Mouse (Mus musculus): Measurements from ENCODE around the gene Pak6. TPM values are rescaled to one million over a fixed set of nuclear protein-coding genes. Genes with fewer than 3 reads are reported as not detected.

Pak6 gene
- polyA plus RNA-seq, 1 experiment: not detected

- Histone ChIP-seq H3K4me1 (ENCODE audit: control insufficient read depth, insufficient read depth, low read length) (peaks cover 2% of the 10 kb centered on the region), H3K27ac (ENCODE audit: control insufficient read depth, insufficient read depth, low read depth, low read length, poor library complexity) (no peak overlapping the region), H3K4me3 (replicated peaks; ENCODE audit: control insufficient read depth, low read depth, low read length) (no peak overlapping the region)
- TF ChIP-seq CTCF (IDR thresholded peaks at IDR 0.05; ENCODE audit: control insufficient read depth, insufficient read depth, low read length) (no peak), POLR2A (IDR thresholded peaks at IDR 0.05; ENCODE audit: borderline replicate concordance, control insufficient read depth, low read depth, low read length) (no peak)
- WGBS: 48% methylated on average over 5 of the region's 5 CpGs
Measured at GRCm38 (mm10) chr2:118697311-118697877, 34.3 kb downstream of the Pak6 start.

DNA sequence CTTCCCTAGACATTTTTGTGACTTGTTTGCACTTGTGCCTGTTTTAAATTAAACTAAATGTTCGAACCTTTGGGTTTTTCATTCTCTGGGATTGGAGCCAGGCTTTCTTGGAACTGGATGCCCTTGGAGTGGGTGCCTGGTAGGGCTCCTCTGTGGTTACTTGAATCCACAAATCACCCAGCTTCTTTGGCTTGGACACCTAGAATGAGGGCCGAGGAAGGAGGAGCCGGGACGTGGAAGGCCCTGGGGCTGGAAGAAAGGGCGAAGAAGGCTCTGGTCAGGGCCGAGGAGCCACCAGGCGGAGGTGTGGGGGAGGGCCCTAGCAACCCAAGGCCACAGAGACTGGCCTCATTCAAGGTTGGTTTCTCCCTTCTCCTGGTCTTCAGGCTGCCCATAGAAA is 34.9 kb downstream of the Pak6 start:
- no peak overlapping the region for H3K4me3 ChIP-seq (replicated peaks; ENCODE audit: control insufficient read depth, low read depth, low read length)
- WGBS: 54% methylated on average over 7 of the region's 7 CpGs
- no peak overlapping the region for H3K27ac ChIP-seq (ENCODE audit: control insufficient read depth, insufficient read depth, low read depth, low read length, poor library complexity)
- no peak for TF ChIP-seq CTCF (IDR thresholded peaks at IDR 0.05; ENCODE audit: control insufficient read depth, insufficient read depth, low read length)
- TF ChIP-seq POLR2A (IDR thresholded peaks at IDR 0.05; ENCODE audit: borderline replicate concordance, control insufficient read depth, low read depth, low read length): no peak
- H3K4me1 ChIP-seq (ENCODE audit: control insufficient read depth, insufficient read depth, low read length): peaks cover 4% of the 10 kb centered on the region

GRCm38 (mm10) chr2:118700179-118701062 is 37.3 kb downstream of the Pak6 start:
- 2% methylated on average over 32 of the region's 32 CpGs for WGBS
- TF ChIP-seq POLR2A (IDR thresholded peaks at IDR 0.05; ENCODE audit: borderline replicate concordance, control insufficient read depth, low read depth, low read length) (no peak), CTCF (IDR thresholded peaks at IDR 0.05; ENCODE audit: control insufficient read depth, insufficient read depth, low read length) (peak; percentile 92)
- peaks cover 4% of the 10 kb centered on the region for H3K4me1 ChIP-seq (ENCODE audit: control insufficient read depth, insufficient read depth, low read length)
- H3K27ac ChIP-seq (ENCODE audit: control insufficient read depth, insufficient read depth, low read depth, low read length, poor library complexity): no peak overlapping the region
- H3K4me3 ChIP-seq (replicated peaks; ENCODE audit: control insufficient read depth, low read depth, low read length): no peak overlapping the region

DNA sequence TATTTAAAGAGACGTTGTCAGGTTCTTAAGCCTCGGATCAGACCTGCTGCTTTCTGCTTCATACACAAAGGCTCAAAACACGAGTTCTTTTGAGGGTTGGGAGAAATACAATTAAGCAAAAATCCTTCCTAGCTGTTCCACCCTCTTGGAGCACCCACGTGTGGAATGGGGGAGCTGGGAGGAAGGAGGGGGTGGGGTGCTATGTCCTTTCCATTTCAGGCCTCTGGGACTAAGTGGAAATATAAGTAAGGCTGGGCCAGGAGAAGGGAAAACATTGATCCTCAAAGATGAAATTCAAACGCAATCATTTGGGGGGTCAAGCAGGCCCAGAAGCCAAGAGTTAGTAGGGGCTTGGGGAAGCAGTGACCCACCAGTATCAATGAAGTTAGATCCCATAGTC is 38.1 kb downstream of the Pak6 start:
- no peak for TF ChIP-seq CTCF (IDR thresholded peaks at IDR 0.05; ENCODE audit: control insufficient read depth, insufficient read depth, low read length)
- TF ChIP-seq POLR2A (IDR thresholded peaks at IDR 0.05; ENCODE audit: borderline replicate concordance, control insufficient read depth, low read depth, low read length): no peak
- H3K27ac ChIP-seq (ENCODE audit: control insufficient read depth, insufficient read depth, low read depth, low read length, poor library complexity): no peak overlapping the region

GRCm38 (mm10) chr2:118701971-118702882 is 39.1 kb downstream of the Pak6 start:
- H3K27ac ChIP-seq (ENCODE audit: control insufficient read depth, insufficient read depth, low read depth, low read length, poor library complexity): peak overlapping the region; percentile 3; the same call in 1 of the 2 replicates
- TF ChIP-seq POLR2A (IDR thresholded peaks at IDR 0.05; ENCODE audit: borderline replicate concordance, control insufficient read depth, low read depth, low read length): no peak
- no peak for TF ChIP-seq CTCF (IDR thresholded peaks at IDR 0.05; ENCODE audit: control insufficient read depth, insufficient read depth, low read length)
- WGBS: 29% methylated on average over 51 of the region's 51 CpGs
- peaks cover 4% of the 10 kb centered on the region for H3K4me1 ChIP-seq (ENCODE audit: control insufficient read depth, insufficient read depth, low read length)
- peak overlapping the region; percentile 42 for H3K4me3 ChIP-seq (replicated peaks; ENCODE audit: control insufficient read depth, low read depth, low read length)

More for the DNA sequence above, 38.1 kb downstream of the Pak6 start:
- WGBS: 28% methylated on average over 5 of the region's 5 CpGs
- no peak overlapping the region for H3K4me3 ChIP-seq (replicated peaks; ENCODE audit: control insufficient read depth, low read depth, low read length)
- peaks cover 4% of the 10 kb centered on the region for H3K4me1 ChIP-seq (ENCODE audit: control insufficient read depth, insufficient read depth, low read length)

- Histone ChIP-seq H3K4me1 (ENCODE audit: control insufficient read depth, insufficient read depth, low read length) (peaks cover 4% of the 10 kb centered on the region), H3K4me3 (replicated peaks; ENCODE audit: control insufficient read depth, low read depth, low read length) (peak overlapping the region; percentile 64), H3K27ac (ENCODE audit: control insufficient read depth, insufficient read depth, low read depth, low read length, poor library complexity) (peak overlapping the region; percentile 3; the same call in 1 of the 2 replicates)
- TF ChIP-seq CTCF (IDR thresholded peaks at IDR 0.05; ENCODE audit: control insufficient read depth, insufficient read depth, low read length): no peak; the same call in 1 of the 2 replicates
- peak; percentile 18; the same call in 1 of the 2 replicates for TF ChIP-seq POLR2A (IDR thresholded peaks at IDR 0.05; ENCODE audit: borderline replicate concordance, control insufficient read depth, low read depth, low read length)
- under 1% methylated on average over 93 of the region's 93 CpGs for WGBS
Measured at GRCm38 (mm10) chr2:118702883-118703761, 40.0 kb downstream of the Pak6 start.
